Mouse (Mus musculus): ENCODE results near the gene Gabra2.

Gene Gabra2

GRCm38 (mm10) chr5:71095725-71096607, at the start of gene Gabra2:
Gene Gabra2, minus strand, starts transcription at chr5:71095849.
- TF ChIP-seq GATA4 (IDR thresholded peaks at IDR 0.05; ENCODE audit: insufficient replicate concordance, low read length): no peak

- TF ChIP-seq GATA4 (IDR thresholded peaks at IDR 0.05; ENCODE audit: insufficient replicate concordance, low read length): no peak
Measured at GRCm38 (mm10) chr5:71136691-71137090, 41.0 kb upstream of the Gabra2 start.

- TF ChIP-seq GATA4 (IDR thresholded peaks at IDR 0.05; ENCODE audit: insufficient replicate concordance, low read length): no peak
Measured at GRCm38 (mm10) chr5:71135840-71136239, 40.2 kb upstream of the Gabra2 start.

GRCm38 (mm10) chr5:71127721-71128120, 32.1 kb upstream of the Gabra2 start:
- no peak for TF ChIP-seq GATA4 (IDR thresholded peaks at IDR 0.05; ENCODE audit: insufficient replicate concordance, low read length)

- TF ChIP-seq GATA4 (IDR thresholded peaks at IDR 0.05; ENCODE audit: insufficient replicate concordance, low read length): no peak
Measured at GRCm38 (mm10) chr5:71115216-71115615, 19.6 kb upstream of the Gabra2 start.

GRCm38 (mm10) chr5:71095180-71095579, 469 bp downstream of the Gabra2 start:
- TF ChIP-seq GATA4 (IDR thresholded peaks at IDR 0.05; ENCODE audit: insufficient replicate concordance, low read length): no peak

- TF ChIP-seq GATA4 (IDR thresholded peaks at IDR 0.05; ENCODE audit: insufficient replicate concordance, low read length): no peak
Measured at GRCm38 (mm10) chr5:71094776-71095175, 873 bp downstream of the Gabra2 start.

GRCm38 (mm10) chr5:71093807-71094206, 1.8 kb downstream of the Gabra2 start:
- no peak for TF ChIP-seq GATA4 (IDR thresholded peaks at IDR 0.05; ENCODE audit: insufficient replicate concordance, low read length)

GRCm38 (mm10) chr5:71092475-71092874, 3.2 kb downstream of the Gabra2 start:
- no peak for TF ChIP-seq GATA4 (IDR thresholded peaks at IDR 0.05; ENCODE audit: insufficient replicate concordance, low read length)

GRCm38 (mm10) chr5:71091926-71092325, 3.7 kb downstream of the Gabra2 start:
- no peak for TF ChIP-seq GATA4 (IDR thresholded peaks at IDR 0.05; ENCODE audit: insufficient replicate concordance, low read length)

- no peak for TF ChIP-seq GATA4 (IDR thresholded peaks at IDR 0.05; ENCODE audit: insufficient replicate concordance, low read length)
Measured at GRCm38 (mm10) chr5:71078861-71079260, 16.8 kb downstream of the Gabra2 start.

GRCm38 (mm10) chr5:71061696-71062095, 34.0 kb downstream of the Gabra2 start:
- TF ChIP-seq GATA4 (IDR thresholded peaks at IDR 0.05; ENCODE audit: insufficient replicate concordance, low read length): no peak

GRCm38 (mm10) chr5:71058047-71058446, 37.6 kb downstream of the Gabra2 start:
- TF ChIP-seq GATA4 (IDR thresholded peaks at IDR 0.05; ENCODE audit: insufficient replicate concordance, low read length): no peak

- TF ChIP-seq GATA4 (IDR thresholded peaks at IDR 0.05; ENCODE audit: insufficient replicate concordance, low read length): no peak
Measured at GRCm38 (mm10) chr5:71037352-71037751, 58.3 kb downstream of the Gabra2 start.

GRCm38 (mm10) chr5:71025956-71026355, 69.7 kb downstream of the Gabra2 start:
- TF ChIP-seq GATA4 (IDR thresholded peaks at IDR 0.05; ENCODE audit: insufficient replicate concordance, low read length): no peak

GRCm38 (mm10) chr5:71011751-71012150, 83.9 kb downstream of the Gabra2 start:
- TF ChIP-seq GATA4 (IDR thresholded peaks at IDR 0.05; ENCODE audit: insufficient replicate concordance, low read length): no peak

GRCm38 (mm10) chr5:71011271-71011670, 84.4 kb downstream of the Gabra2 start:
- TF ChIP-seq GATA4 (IDR thresholded peaks at IDR 0.05; ENCODE audit: insufficient replicate concordance, low read length): no peak
